Mouse (Mus musculus): ENCODE results near the gene Lrr1. TPM values are rescaled to one million over a fixed set of nuclear protein-coding genes. Genes with fewer than 3 reads are reported as not detected.

The Lrr1 gene
- total RNA-seq (2014; rRNA removed) (0.37 and 0.86 TPM in 2 replicates), polyA plus RNA-seq (2015; fragmentation: Nextera tagmentation; extraction: Ambion mirVana) (3.4 and 3.6 TPM in 2 replicates)

DNA sequence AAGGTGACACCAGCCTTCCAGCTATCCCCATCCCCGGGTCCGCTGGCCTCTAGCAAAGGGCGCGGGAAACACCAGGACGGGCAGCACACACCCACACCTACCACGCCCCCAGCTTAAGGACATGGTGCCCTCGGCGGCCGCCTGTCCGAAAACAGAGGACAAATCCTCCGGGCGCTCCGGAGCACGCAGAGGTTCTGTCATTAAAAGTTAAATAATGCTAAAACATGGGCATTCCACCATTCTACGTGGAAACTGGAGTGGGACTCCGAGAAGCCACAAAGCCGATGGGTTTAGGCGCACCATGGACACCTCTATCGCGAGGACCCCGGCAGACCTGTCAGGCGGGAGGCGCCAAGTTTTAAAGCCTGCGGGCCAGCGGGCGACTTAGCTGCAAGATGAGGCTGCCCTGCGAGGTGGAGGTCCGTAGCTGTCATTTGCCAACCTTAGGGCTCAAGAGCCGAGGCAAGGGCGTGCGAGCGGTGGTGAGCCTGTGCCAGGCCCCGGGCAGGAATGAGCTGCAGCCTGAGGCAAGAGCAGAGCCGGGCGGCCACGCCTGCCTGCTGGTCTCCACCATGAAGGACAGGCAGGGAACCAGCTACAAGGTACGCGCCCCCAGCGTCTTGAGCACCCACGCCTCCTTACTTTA lies at the start of gene Lrr1:
TSS of gene Lrr1 (plus strand) at position 354 of the 646 bp plus-strand sequence.
- Histone ChIP-seq H3K9ac (replicated peaks; ENCODE audit: low read length) (peak within 1 kb of the TSS; percentile 64), H3K27ac (peak within 1 kb of the TSS; percentile 65), H3K4me2 (ENCODE audit: low read depth, low read length) (peak within 1 kb of the TSS; percentile 99), H3K9me3 (ENCODE audit: low read length) (no peaks in the 10 kb centered on the region), H3K4me1 (ENCODE audit: insufficient read depth, low read length) (peaks cover 8% of the 10 kb centered on the region; the same call in 1 of the 2 replicates), H3K4me3 (ENCODE audit: low read length) (peak within 1 kb of the TSS; percentile 72), H3K27me3 (ENCODE audit: insufficient read depth, low read length) (no peaks in the 10 kb centered on the region), H3K36me3 (ENCODE audit: insufficient read depth, low read length) (no peaks in the 10 kb centered on the region)
- no peak for TF ChIP-seq CTCF (IDR thresholded peaks at IDR 0.05; ENCODE audit: low read depth)
- peak; percentile 95 for ATAC-seq
- WGBS, result under 1% methylated on average over 40 of the region's 40 CpGs
- peak; percentile 89 for DNase-seq (ENCODE audit: low spot score)

DNA sequence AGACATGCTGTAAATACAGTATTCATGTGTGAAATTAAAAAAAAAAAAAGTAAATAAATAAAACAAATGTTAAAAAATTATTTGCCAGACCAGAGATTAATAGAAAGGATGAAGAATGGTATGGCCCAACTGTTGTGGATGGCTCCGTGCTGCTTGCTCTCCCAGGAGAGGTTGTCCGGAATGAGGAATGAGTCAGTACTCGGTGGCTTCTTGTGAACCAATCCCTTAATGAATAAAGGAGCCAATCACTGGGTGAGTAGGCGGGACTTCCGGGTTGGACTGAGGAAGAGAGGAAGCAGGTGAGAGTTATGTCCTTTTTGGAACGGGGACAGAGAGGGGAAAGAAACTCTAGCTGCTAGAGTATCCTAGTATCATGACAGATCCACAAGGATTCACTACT lies 48.7 kb upstream of the Lrr1 start:
- no peak for TF ChIP-seq CTCF (IDR thresholded peaks at IDR 0.05; ENCODE audit: low read depth)
- no peak overlapping the region for H3K9ac ChIP-seq (replicated peaks; ENCODE audit: low read length)
- no peak overlapping the region for H3K4me2 ChIP-seq (ENCODE audit: low read depth, low read length)
- H3K4me1 ChIP-seq (ENCODE audit: insufficient read depth, low read length), result no peaks in the 10 kb centered on the region
- no peaks in the 10 kb centered on the region for H3K9me3 ChIP-seq (ENCODE audit: low read length)
- no peaks in the 10 kb centered on the region for H3K27me3 ChIP-seq (ENCODE audit: insufficient read depth, low read length)
- H3K27ac ChIP-seq, result no peak overlapping the region
- no peaks in the 10 kb centered on the region for H3K36me3 ChIP-seq (ENCODE audit: insufficient read depth, low read length)
- no peak for DNase-seq (ENCODE audit: low spot score)
- no peak for ATAC-seq
- no peak overlapping the region for H3K4me3 ChIP-seq (ENCODE audit: low read length)
- 87% methylated on average over 6 of the region's 6 CpGs for WGBS

DNA sequence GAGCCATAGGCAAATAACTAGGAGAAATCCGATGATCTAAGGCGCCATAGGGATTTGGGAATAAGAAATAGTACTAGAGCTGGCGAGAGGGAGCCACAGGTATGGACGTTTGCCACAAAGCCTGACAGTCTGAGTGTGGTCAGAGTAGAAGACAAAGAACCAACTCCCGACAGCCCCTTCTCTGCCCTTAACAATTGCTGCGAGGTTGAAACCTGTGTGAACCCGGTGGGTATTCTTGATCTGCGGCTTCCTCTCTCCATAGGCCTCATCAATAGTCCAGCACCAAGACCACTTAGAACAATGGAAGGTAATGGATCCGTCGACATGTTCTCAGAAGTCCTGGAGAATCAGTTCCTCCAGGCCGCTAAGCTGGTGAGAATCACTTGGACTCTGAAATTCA lies 45.8 kb upstream of the Lrr1 start:
- Histone ChIP-seq H3K9me3 (ENCODE audit: low read length) (no peaks in the 10 kb centered on the region), H3K4me2 (ENCODE audit: low read depth, low read length) (no peak overlapping the region), H3K36me3 (ENCODE audit: insufficient read depth, low read length) (no peaks in the 10 kb centered on the region), H3K4me1 (ENCODE audit: insufficient read depth, low read length) (no peaks in the 10 kb centered on the region), H3K27ac (no peak overlapping the region), H3K4me3 (ENCODE audit: low read length) (no peak overlapping the region), H3K27me3 (ENCODE audit: insufficient read depth, low read length) (no peaks in the 10 kb centered on the region), H3K9ac (replicated peaks; ENCODE audit: low read length) (no peak overlapping the region)
- DNase-seq (ENCODE audit: low spot score), result no peak
- TF ChIP-seq CTCF (IDR thresholded peaks at IDR 0.05; ENCODE audit: low read depth), result no peak
- WGBS, result 91% methylated on average over 11 of the region's 11 CpGs
- ATAC-seq, result no peak

DNA sequence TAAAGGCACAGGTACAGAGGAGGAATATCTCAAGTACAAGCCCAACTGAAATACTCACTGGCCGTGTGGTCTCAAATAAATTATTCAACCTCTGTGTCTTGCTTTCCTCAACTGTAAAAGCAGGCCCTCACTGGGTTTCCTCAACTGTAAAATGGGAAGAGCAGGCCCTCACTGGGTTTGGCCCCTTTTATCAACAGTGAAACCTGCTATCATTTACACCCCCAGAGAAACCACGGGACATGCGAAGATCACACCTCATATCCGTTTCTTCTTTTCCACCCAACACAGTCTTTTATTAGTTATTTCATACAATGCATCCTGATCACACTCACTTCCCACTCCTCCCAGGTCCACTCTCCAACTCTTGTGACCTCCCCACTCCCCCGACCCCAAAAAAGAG lies 43.5 kb upstream of the Lrr1 start:
- Histone ChIP-seq H3K36me3 (ENCODE audit: insufficient read depth, low read length) (no peaks in the 10 kb centered on the region), H3K4me3 (ENCODE audit: low read length) (no peak overlapping the region), H3K9ac (replicated peaks; ENCODE audit: low read length) (no peak overlapping the region), H3K27ac (no peak overlapping the region), H3K4me2 (ENCODE audit: low read depth, low read length) (no peak overlapping the region), H3K27me3 (ENCODE audit: insufficient read depth, low read length) (no peaks in the 10 kb centered on the region), H3K9me3 (ENCODE audit: low read length) (no peaks in the 10 kb centered on the region), H3K4me1 (ENCODE audit: insufficient read depth, low read length) (no peaks in the 10 kb centered on the region)
- ATAC-seq (no peak), DNase-seq (ENCODE audit: low spot score) (no peak)
- no peak for TF ChIP-seq CTCF (IDR thresholded peaks at IDR 0.05; ENCODE audit: low read depth)
- WGBS, result 92% methylated on average over 5 of the region's 5 CpGs

DNA sequence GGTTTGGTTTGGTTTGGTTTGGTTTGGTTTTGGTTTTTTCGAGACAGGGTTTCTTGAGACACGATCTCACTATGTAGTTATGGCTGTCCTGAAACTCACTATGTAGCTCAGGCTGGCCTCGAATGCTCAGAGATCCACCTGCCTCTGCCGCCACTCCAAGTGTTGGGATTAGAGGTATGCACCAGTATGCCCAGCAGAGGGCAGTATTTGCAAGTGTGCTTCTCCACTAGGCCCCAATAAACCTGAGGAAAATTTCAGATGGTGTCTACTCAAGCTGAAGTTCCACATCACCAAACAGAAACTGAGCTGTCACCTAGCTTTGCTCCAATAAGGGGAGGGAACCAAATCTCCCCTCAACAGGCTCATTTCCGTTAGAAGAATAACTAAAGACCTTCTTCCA lies 41.4 kb upstream of the Lrr1 start:
- no peaks in the 10 kb centered on the region for H3K9me3 ChIP-seq (ENCODE audit: low read length)
- WGBS, result 91% methylated on average over 5 of the region's 5 CpGs
- no peak overlapping the region for H3K9ac ChIP-seq (replicated peaks; ENCODE audit: low read length)
- ATAC-seq, result no peak
- no peak overlapping the region for H3K4me2 ChIP-seq (ENCODE audit: low read depth, low read length)
- peak; percentile 18; the same call in 1 of the 2 replicates for TF ChIP-seq CTCF (IDR thresholded peaks at IDR 0.05; ENCODE audit: low read depth)
- no peaks in the 10 kb centered on the region for H3K4me1 ChIP-seq (ENCODE audit: insufficient read depth, low read length)
- H3K27me3 ChIP-seq (ENCODE audit: insufficient read depth, low read length), result no peaks in the 10 kb centered on the region
- H3K4me3 ChIP-seq (ENCODE audit: low read length), result no peak overlapping the region
- no peak for DNase-seq (ENCODE audit: low spot score)
- no peak overlapping the region for H3K27ac ChIP-seq
- H3K36me3 ChIP-seq (ENCODE audit: insufficient read depth, low read length), result no peaks in the 10 kb centered on the region

DNA sequence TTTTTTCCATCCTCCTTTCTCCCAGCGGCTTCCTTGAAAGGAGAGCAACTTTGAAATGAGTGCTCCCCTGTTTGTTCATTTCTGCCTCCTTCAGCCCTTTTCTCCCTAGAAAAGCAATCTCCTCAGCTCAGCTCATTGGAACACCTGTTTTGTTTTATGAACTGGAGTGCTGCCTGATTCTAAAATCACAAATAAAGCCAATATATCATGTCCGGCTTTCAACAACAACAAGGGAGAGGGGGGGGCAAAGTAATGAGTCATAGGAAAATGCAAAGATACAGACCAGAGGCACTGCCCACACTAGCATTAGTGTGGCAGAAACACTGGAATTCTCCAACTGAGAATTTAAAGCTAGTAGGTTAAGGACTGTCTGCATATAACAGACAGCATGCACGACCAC lies 41.0 kb upstream of the Lrr1 start:
- Histone ChIP-seq H3K4me1 (ENCODE audit: insufficient read depth, low read length) (no peaks in the 10 kb centered on the region), H3K36me3 (ENCODE audit: insufficient read depth, low read length) (no peaks in the 10 kb centered on the region), H3K9ac (replicated peaks; ENCODE audit: low read length) (no peak overlapping the region), H3K9me3 (ENCODE audit: low read length) (no peaks in the 10 kb centered on the region), H3K4me3 (ENCODE audit: low read length) (no peak overlapping the region), H3K27me3 (ENCODE audit: insufficient read depth, low read length) (no peaks in the 10 kb centered on the region), H3K4me2 (ENCODE audit: low read depth, low read length) (no peak overlapping the region), H3K27ac (no peak overlapping the region)
- TF ChIP-seq CTCF (IDR thresholded peaks at IDR 0.05; ENCODE audit: low read depth), result no peak
- 92% methylated on average over 3 of the region's 3 CpGs for WGBS
- ATAC-seq (no peak), DNase-seq (ENCODE audit: low spot score) (no peak)

DNA sequence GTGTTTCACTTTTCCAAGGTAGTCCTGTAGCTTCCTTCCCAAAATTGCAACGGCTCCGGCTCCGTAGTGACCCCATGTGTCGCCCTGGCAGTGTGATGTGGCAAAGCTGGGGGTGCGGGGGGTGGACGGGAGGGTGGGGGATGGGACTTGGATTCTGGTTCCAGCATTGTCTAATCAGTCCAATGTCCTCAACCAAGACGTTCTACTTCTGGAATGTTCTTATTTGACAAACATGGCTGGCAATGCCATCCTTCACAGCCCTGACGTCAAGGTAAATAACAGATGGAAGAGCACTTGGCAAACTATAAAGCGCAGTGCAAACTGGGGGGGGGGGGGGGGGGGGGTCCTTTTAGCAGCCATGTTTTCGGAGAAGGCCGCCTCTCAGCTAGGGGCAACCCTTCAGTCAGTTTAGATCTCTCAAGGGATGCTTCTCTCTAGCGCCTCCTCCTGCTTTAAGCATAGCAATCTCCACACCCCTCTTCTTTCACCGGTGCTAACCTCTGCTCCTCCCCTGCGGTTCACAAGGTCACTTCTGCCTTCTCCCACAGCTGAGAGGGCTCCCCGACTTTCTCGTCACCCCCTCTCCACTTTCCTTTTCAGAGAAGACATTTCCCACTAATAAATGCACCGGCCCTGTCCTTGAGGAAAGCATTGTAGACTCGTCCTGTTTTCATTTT lies 38.8 kb upstream of the Lrr1 start:
- H3K9ac ChIP-seq (replicated peaks; ENCODE audit: low read length), result no peak overlapping the region
- no peaks in the 10 kb centered on the region for H3K36me3 ChIP-seq (ENCODE audit: insufficient read depth, low read length)
- ATAC-seq, result no peak
- WGBS, result 44% methylated on average over 17 of the region's 18 CpGs
- H3K4me3 ChIP-seq (ENCODE audit: low read length), result no peak overlapping the region
- H3K9me3 ChIP-seq (ENCODE audit: low read length), result no peaks in the 10 kb centered on the region
- TF ChIP-seq CTCF (IDR thresholded peaks at IDR 0.05; ENCODE audit: low read depth), result no peak
- H3K27ac ChIP-seq, result no peak overlapping the region
- H3K4me1 ChIP-seq (ENCODE audit: insufficient read depth, low read length), result no peaks in the 10 kb centered on the region
- no peaks in the 10 kb centered on the region for H3K27me3 ChIP-seq (ENCODE audit: insufficient read depth, low read length)
- peak overlapping the region; percentile 34 for H3K4me2 ChIP-seq (ENCODE audit: low read depth, low read length)
- DNase-seq (ENCODE audit: low spot score), result no peak
